Mouse (Mus musculus): ENCODE results near the gene Sh3pxd2a.

Sh3pxd2a gene

GRCm38 (mm10) chr19:47233087-47233486, 231.1 kb downstream of the Sh3pxd2a start:
- Histone ChIP-seq H3K36me3 (ENCODE audit: insufficient read depth, low read length) (no peaks in the 10 kb centered on the region), H3K4me1 (replicated peaks; ENCODE audit: low read depth, low read length) (peaks cover 50% of the 10 kb centered on the region), H3K27me3 (ENCODE audit: insufficient read depth, low read length) (no peaks in the 10 kb centered on the region), H3K9me3 (ENCODE audit: low read length) (no peaks in the 10 kb centered on the region), H3K4me3 (replicated peaks; ENCODE audit: low read length) (no peak overlapping the region)
- TF ChIP-seq CTCF (conservative IDR thresholded peaks at IDR 0.05; ENCODE audit: low read length): no peak
- no peak for TF ChIP-seq POU5F1 (IDR thresholded peaks at IDR 0.05; ENCODE audit: borderline replicate concordance, low read length)
- no peak for TF ChIP-seq NANOG (IDR thresholded peaks at IDR 0.05; ENCODE audit: borderline replicate concordance, low read length)

DNA sequence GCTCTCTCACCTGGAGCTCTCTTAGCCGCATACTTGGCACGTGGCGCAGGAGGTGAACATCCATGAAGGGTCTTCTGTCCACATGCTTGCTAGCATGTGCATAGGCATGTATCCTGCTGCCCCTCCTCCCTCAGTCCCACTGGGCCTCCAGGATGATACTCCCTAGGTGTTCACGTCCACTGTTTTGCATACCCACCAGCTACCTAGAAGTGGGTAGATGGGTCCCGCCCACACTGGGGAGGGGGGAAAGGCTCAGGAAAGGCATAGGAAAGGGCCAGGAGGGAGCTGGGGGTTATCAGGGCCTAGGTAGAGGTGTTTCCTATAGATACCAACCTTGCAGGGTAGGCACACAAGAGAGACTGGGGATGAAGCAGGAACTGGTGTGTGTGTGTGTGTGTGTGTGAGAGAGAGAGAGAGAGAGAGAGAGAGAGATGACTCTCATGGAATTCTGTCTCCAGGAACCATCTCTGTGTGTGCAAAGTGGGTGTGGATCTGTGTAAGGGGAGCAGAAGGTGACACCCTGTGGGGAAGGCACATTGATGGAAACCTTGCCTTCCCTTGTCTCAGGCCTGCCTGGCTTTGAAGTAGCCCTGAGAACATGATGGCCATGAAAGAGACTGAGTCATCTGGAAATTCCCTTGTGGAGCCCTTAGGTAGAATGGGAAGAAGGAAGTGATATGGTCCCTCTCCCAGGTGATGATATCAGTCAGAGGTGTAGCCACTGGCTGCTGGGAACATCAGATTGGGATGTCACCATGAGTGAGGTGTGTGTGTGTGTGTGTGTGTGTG, 231.9 kb downstream of the Sh3pxd2a start:
- Histone ChIP-seq H3K36me3 (ENCODE audit: insufficient read depth, low read length) (no peaks in the 10 kb centered on the region), H3K4me1 (replicated peaks; ENCODE audit: low read depth, low read length) (peaks cover 57% of the 10 kb centered on the region), H3K27me3 (ENCODE audit: insufficient read depth, low read length) (no peaks in the 10 kb centered on the region), H3K4me3 (replicated peaks; ENCODE audit: low read length) (no peak overlapping the region), H3K9me3 (ENCODE audit: low read length) (no peaks in the 10 kb centered on the region)
- no peak for TF ChIP-seq CTCF (conservative IDR thresholded peaks at IDR 0.05; ENCODE audit: low read length)
- no peak for TF ChIP-seq NANOG (IDR thresholded peaks at IDR 0.05; ENCODE audit: borderline replicate concordance, low read length)
- TF ChIP-seq POU5F1 (IDR thresholded peaks at IDR 0.05; ENCODE audit: borderline replicate concordance, low read length): no peak

DNA sequence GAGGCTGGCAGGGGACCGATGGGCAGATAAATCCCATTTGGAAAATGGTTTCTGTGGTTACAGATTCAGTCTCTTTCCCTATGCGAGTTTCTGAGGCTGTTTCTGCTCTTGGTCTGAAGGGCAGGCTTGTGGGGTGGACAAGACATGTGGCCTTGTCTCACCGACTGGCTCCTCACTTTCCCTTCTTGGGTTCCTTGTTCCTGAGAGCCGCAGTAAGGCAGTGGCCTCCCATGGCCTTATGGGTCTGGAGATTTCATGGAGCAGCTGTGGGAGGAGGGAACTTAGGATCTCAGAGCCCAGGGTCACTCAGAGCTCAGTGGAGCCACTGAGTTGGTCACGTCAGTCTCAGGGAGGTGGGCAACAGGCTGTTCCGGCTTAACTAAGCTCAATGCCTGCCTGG, 232.8 kb downstream of the Sh3pxd2a start:
- TF ChIP-seq NANOG (IDR thresholded peaks at IDR 0.05; ENCODE audit: borderline replicate concordance, low read length) (no peak), POU5F1 (IDR thresholded peaks at IDR 0.05; ENCODE audit: borderline replicate concordance, low read length) (no peak), CTCF (conservative IDR thresholded peaks at IDR 0.05; ENCODE audit: low read length) (no peak)
- no peaks in the 10 kb centered on the region for H3K9me3 ChIP-seq (ENCODE audit: low read length)
- peaks cover 64% of the 10 kb centered on the region for H3K4me1 ChIP-seq (replicated peaks; ENCODE audit: low read depth, low read length)
- H3K36me3 ChIP-seq (ENCODE audit: insufficient read depth, low read length): no peaks in the 10 kb centered on the region
- no peak overlapping the region for H3K4me3 ChIP-seq (replicated peaks; ENCODE audit: low read length)
- H3K27me3 ChIP-seq (ENCODE audit: insufficient read depth, low read length): no peaks in the 10 kb centered on the region

DNA sequence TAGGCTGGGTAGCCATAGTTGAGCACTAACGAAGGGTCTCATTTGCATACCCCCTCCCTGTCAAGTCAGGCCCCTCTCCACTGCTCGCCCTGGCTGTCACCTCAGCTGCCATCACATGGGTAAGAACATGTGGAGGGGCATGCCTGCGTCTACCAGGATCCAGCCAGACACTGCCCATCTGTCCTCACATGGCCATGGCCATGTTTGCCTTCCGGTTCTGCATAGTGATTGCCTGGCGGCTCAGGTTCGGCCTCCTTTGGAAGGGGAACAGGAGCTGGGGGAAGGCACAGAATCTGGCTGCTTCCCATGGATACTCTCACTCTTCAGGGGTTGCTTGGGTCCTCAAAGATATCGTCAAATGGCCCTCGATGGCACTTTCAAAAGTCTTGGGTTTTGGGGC, 233.5 kb downstream of the Sh3pxd2a start:
- no peak overlapping the region for H3K4me3 ChIP-seq (replicated peaks; ENCODE audit: low read length)
- no peaks in the 10 kb centered on the region for H3K9me3 ChIP-seq (ENCODE audit: low read length)
- no peaks in the 10 kb centered on the region for H3K27me3 ChIP-seq (ENCODE audit: insufficient read depth, low read length)
- TF ChIP-seq NANOG (IDR thresholded peaks at IDR 0.05; ENCODE audit: borderline replicate concordance, low read length) (no peak), POU5F1 (IDR thresholded peaks at IDR 0.05; ENCODE audit: borderline replicate concordance, low read length) (no peak), CTCF (conservative IDR thresholded peaks at IDR 0.05; ENCODE audit: low read length) (no peak)
- no peaks in the 10 kb centered on the region for H3K36me3 ChIP-seq (ENCODE audit: insufficient read depth, low read length)
- peaks cover 61% of the 10 kb centered on the region for H3K4me1 ChIP-seq (replicated peaks; ENCODE audit: low read depth, low read length)

DNA sequence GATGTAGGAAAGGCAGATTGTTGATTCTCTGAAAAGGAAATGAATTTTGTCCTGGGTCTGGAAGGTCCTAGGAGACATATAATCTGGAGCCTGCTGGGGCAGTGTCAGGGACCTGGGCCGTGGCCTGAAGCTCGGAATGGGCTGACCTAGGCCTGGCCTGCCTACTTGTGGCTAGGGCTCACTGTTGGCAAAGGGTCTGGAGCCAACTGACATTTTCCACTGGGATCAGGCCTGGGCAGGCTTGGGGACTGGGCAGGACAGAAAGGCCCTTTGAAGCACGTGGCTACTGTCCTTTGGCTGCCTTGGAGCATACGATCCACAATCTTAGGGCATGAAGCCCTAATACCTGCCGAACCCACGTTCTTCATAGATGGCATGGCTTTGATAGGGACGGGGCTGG, 234.1 kb downstream of the Sh3pxd2a start:
- no peak overlapping the region for H3K4me3 ChIP-seq (replicated peaks; ENCODE audit: low read length)
- no peak for TF ChIP-seq POU5F1 (IDR thresholded peaks at IDR 0.05; ENCODE audit: borderline replicate concordance, low read length)
- no peak for TF ChIP-seq CTCF (conservative IDR thresholded peaks at IDR 0.05; ENCODE audit: low read length)
- no peak for TF ChIP-seq NANOG (IDR thresholded peaks at IDR 0.05; ENCODE audit: borderline replicate concordance, low read length)

GRCm38 (mm10) chr19:47229461-47229860, 234.7 kb downstream of the Sh3pxd2a start:
- H3K4me3 ChIP-seq (replicated peaks; ENCODE audit: low read length): no peak overlapping the region
- peaks cover 56% of the 10 kb centered on the region for H3K4me1 ChIP-seq (replicated peaks; ENCODE audit: low read depth, low read length)
- TF ChIP-seq NANOG (IDR thresholded peaks at IDR 0.05; ENCODE audit: borderline replicate concordance, low read length): no peak
- TF ChIP-seq POU5F1 (IDR thresholded peaks at IDR 0.05; ENCODE audit: borderline replicate concordance, low read length): no peak
- TF ChIP-seq CTCF (conservative IDR thresholded peaks at IDR 0.05; ENCODE audit: low read length): no peak
- no peaks in the 10 kb centered on the region for H3K9me3 ChIP-seq (ENCODE audit: low read length)
- no peaks in the 10 kb centered on the region for H3K27me3 ChIP-seq (ENCODE audit: insufficient read depth, low read length)
- H3K36me3 ChIP-seq (ENCODE audit: insufficient read depth, low read length): no peaks in the 10 kb centered on the region

More for the DNA sequence above, 234.1 kb downstream of the Sh3pxd2a start:
- Histone ChIP-seq H3K36me3 (ENCODE audit: insufficient read depth, low read length) (no peaks in the 10 kb centered on the region), H3K4me1 (replicated peaks; ENCODE audit: low read depth, low read length) (peaks cover 56% of the 10 kb centered on the region), H3K9me3 (ENCODE audit: low read length) (no peaks in the 10 kb centered on the region), H3K27me3 (ENCODE audit: insufficient read depth, low read length) (no peaks in the 10 kb centered on the region)

GRCm38 (mm10) chr19:47228725-47229252, 235.4 kb downstream of the Sh3pxd2a start:
- peaks cover 56% of the 10 kb centered on the region for H3K4me1 ChIP-seq (replicated peaks; ENCODE audit: low read depth, low read length)
- peak overlapping the region; percentile 65 for H3K4me3 ChIP-seq (replicated peaks; ENCODE audit: low read length)
- TF ChIP-seq NANOG (IDR thresholded peaks at IDR 0.05; ENCODE audit: borderline replicate concordance, low read length): no peak
- no peak for TF ChIP-seq CTCF (conservative IDR thresholded peaks at IDR 0.05; ENCODE audit: low read length)
- TF ChIP-seq POU5F1 (IDR thresholded peaks at IDR 0.05; ENCODE audit: borderline replicate concordance, low read length): no peak
- no peaks in the 10 kb centered on the region for H3K9me3 ChIP-seq (ENCODE audit: low read length)
- H3K27me3 ChIP-seq (ENCODE audit: insufficient read depth, low read length): no peaks in the 10 kb centered on the region
- H3K36me3 ChIP-seq (ENCODE audit: insufficient read depth, low read length): no peaks in the 10 kb centered on the region

GRCm38 (mm10) chr19:47225791-47226190, 238.4 kb downstream of the Sh3pxd2a start:
- no peak for TF ChIP-seq CTCF (conservative IDR thresholded peaks at IDR 0.05; ENCODE audit: low read length)
- TF ChIP-seq NANOG (IDR thresholded peaks at IDR 0.05; ENCODE audit: borderline replicate concordance, low read length): no peak
- TF ChIP-seq POU5F1 (IDR thresholded peaks at IDR 0.05; ENCODE audit: borderline replicate concordance, low read length): no peak
- H3K9me3 ChIP-seq (ENCODE audit: low read length): no peaks in the 10 kb centered on the region
- peaks cover 62% of the 10 kb centered on the region for H3K4me1 ChIP-seq (replicated peaks; ENCODE audit: low read depth, low read length)
- no peaks in the 10 kb centered on the region for H3K27me3 ChIP-seq (ENCODE audit: insufficient read depth, low read length)
- no peak overlapping the region for H3K4me3 ChIP-seq (replicated peaks; ENCODE audit: low read length)
- H3K36me3 ChIP-seq (ENCODE audit: insufficient read depth, low read length): no peaks in the 10 kb centered on the region
